In genomic region chr4:49637821-49638220, GRCm38 (mm10) we compare ENCODE assay signal across 21 mouse cellular contexts. TPM values are rescaled to one million over a fixed set of nuclear protein-coding genes. Genes with fewer than 3 reads are reported as not detected.
A peak's percentile ranks its signal among the peaks of the same experiment; 100 is the strongest.
DNase-seq lines count a peak whose midpoint lies in the region; TF ChIP-seq lines count a peak whose summit lies in the region.
"Had no signal": no experiment of that assay in that cellular context is flagged by ENCODE, and none has a peak within 500 bp of the region (broad histone marks: within the 10 kb centered on the region; RNA-seq: fewer than 3 reads in every experiment).

No protein-coding gene starts in this region.

- H3K4me3 ChIP-seq in cerebellum, adult 2 months (replicated peaks; ENCODE audit: insufficient read depth, low read depth, low read length) = no peak overlapping the region
- H3K4me3 ChIP-seq: embryonic facial prominence, embryonic 10.5 days; embryonic facial prominence, embryonic 12.5 days; forebrain, embryonic 13.5 days; forebrain, embryonic 15.5 days had no signal

- TF ChIP-seq POLR2A in cerebellum, adult 2 months (IDR thresholded peaks at IDR 0.05; ENCODE audit: borderline replicate concordance, insufficient read depth, low read length) = no peak

- 65% methylated on average over 11 of the region's 11 CpGs for WGBS in cerebellum, adult 2 months

- no peaks in the 10 kb centered on the region for H3K27me3 ChIP-seq in cerebellum, adult 2 months (ENCODE audit: control insufficient read depth, insufficient read depth, low read length)
- H3K27me3 ChIP-seq: embryonic facial prominence, embryonic 12.5 days; forebrain, embryonic 13.5 days; forebrain, embryonic 15.5 days had no signal

- no peak overlapping the region for H3K27ac ChIP-seq in cerebellum, adult 2 months (ENCODE audit: insufficient read depth, low read length)
- H3K27ac ChIP-seq: embryonic facial prominence, embryonic 10.5 days; embryonic facial prominence, embryonic 12.5 days; forebrain, embryonic 13.5 days; forebrain, embryonic 15.5 days had no signal

- peak; percentile 19 to 46 for DNase-seq in cerebellum, postnatal 14 days
- no peak for DNase-seq in cerebellum, adult 2 months
- peak; percentile 13 for DNase-seq in left cerebral cortex, postnatal 4 days
- DNase-seq in left cerebral cortex, adult 9 months (ENCODE audit: low spot score in 2 of 2) = no peak
- DNase-seq in right cerebral cortex, postnatal 4 days = peak; percentile 16
- DNase-seq in right cerebral cortex, postnatal 10 days (ENCODE audit: low spot score in 2 of 2) = no peak
- no peak for DNase-seq in layer of hippocampus, postnatal 25 days (ENCODE audit: extremely low spot score in 1 of 2, low spot score in 1 of 2)
- DNase-seq: adrenal gland, adult 2 months; adrenal gland, postnatal 10 days; adrenal gland, postnatal 25 days; cerebellum, adult 9-10 months; forebrain, postnatal 0 days had no signal

- intact Hi-C loops in left cerebral cortex, postnatal 4 days (cut with DNase I) = no loop called here

- H3K4me1 ChIP-seq in cerebellum, adult 2 months (ENCODE audit: control insufficient read depth, insufficient read depth, low read length) = peaks cover 4% of the 10 kb centered on the region

- TF ChIP-seq CTCF in cerebellum, adult 2 months (IDR thresholded peaks at IDR 0.05; ENCODE audit: borderline replicate concordance, insufficient read depth, low read depth, low read length) = no peak

RNA-seq across cellular contexts. Expression of gene Rnf20, which starts 6.0 kb away (rescaled TPM):
- 56.9 and 62.7 TPM in 2 replicates for polyA plus RNA-seq in cerebellum, adult 2 months (2012; rRNA removed)
- 10 to 100 TPM; 84.4 to 85.8 TPM for total RNA-seq in left cerebral cortex, postnatal 4 days (2021)
- 10 to 100 TPM; 60.5 to 73.3 TPM for total RNA-seq in layer of hippocampus, postnatal 25 days (2021)

RNA-seq across cellular contexts. Expression of gene Tmem246, which starts 40.1 kb away (rescaled TPM):
- 93.9 and 94.6 TPM in 2 replicates for polyA plus RNA-seq in cerebellum, adult 2 months (2012; rRNA removed)
- total RNA-seq in left cerebral cortex, postnatal 4 days (2021) = 10 to 100 TPM; 67.8 to 71.7 TPM
- 10 to 100 TPM; 66.0 to 75.9 TPM for total RNA-seq in layer of hippocampus, postnatal 25 days (2021)

RNA-seq across cellular contexts. Expression of gene Ppp3r2, which starts 44.0 kb away (rescaled TPM):
- 0.20 and 0.30 TPM in 2 replicates for polyA plus RNA-seq in cerebellum, adult 2 months (2012; rRNA removed)
- 1 to 10 TPM; 2.3 TPM for total RNA-seq in left cerebral cortex, postnatal 4 days (2021)
- 1 to 10 TPM in 1 of 2 experiments, under 1 TPM in 1; 0.32 to 1.1 TPM for total RNA-seq in layer of hippocampus, postnatal 25 days (2021)
- total RNA-seq: adrenal gland, adult 2 months; adrenal gland, postnatal 10 days; adrenal gland, postnatal 25 days; adrenal gland, postnatal 4 days; ES-E14; MEL had no signal
- polyA plus RNA-seq: adrenal gland, adult 2 months; C2C12; embryonic facial prominence, embryonic 10.5 days; forebrain, embryonic 11.5 days; forebrain, embryonic 13.5 days had no signal

Comparison
In these comparisons a context has a peak if more than half of its experiments do, and no peak if none do; other contexts are left out.
1. DNase-seq: peak in cerebellum, postnatal 14 days (2 of 2), left cerebral cortex, postnatal 4 days (single experiment) and right cerebral cortex, postnatal 4 days (single experiment); none in cerebellum, adult 2 months (0 of 2), left cerebral cortex, adult 9 months (0 of 2), right cerebral cortex, postnatal 10 days (0 of 2) and layer of hippocampus, postnatal 25 days (0 of 2).